Mouse (Mus musculus) hematopoietic stem cell, adult 5-6 weeks (primary cell): ENCODE data around the gene Mab21l3. TPM values are rescaled to one million over a fixed set of nuclear protein-coding genes. Genes with fewer than 3 reads are reported as not detected.

Source experiments
- ATAC-seq, 2 experiments: fragments of 125-278 bp in 1 of 2; replicated peaks in 1 of 2; 2 replicates each; pipeline ENCODE4 v1.8.0; 2016 to 2017; ENCODE audit warnings: inconsistent platforms in 2 of 2, mild to moderate bottlenecking in 2 of 2, moderate number of reproducible peaks in 2 of 2, low read depth in 1 of 2, moderate TSS enrichment in 1 of 2; ENCODE audit not compliant: low FRiP score in 2 of 2, poor library complexity in 2 of 2, severe bottlenecking in 2 of 2, insufficient read depth in 1 of 2, low TSS enrichment in 1 of 2
- total RNA-seq: library from RNA; stranded (forward); fragments of 172-1452, 232-1000 nt; gene quantifications from 2 replicates; pipeline ENCODE4 v1.2.3, GENCODE M21; 2017

Mab21l3 gene
- total RNA-seq, 1 experiment from 2014 or later = not detected

GRCm38 (mm10) chr3:101792191-101792590 lies 56.6 kb downstream of the Mab21l3 start:
- ATAC-seq = no peak

- ATAC-seq = no peak
Observed at GRCm38 (mm10) chr3:101784768-101785424, 63.9 kb downstream of the Mab21l3 start.

GRCm38 (mm10) chr3:101783793-101784192 lies 65.0 kb downstream of the Mab21l3 start:
- ATAC-seq = no peak

- no peak for ATAC-seq
Observed at GRCm38 (mm10) chr3:101780874-101781483, 67.8 kb downstream of the Mab21l3 start.

- peak; percentile 54 to 68; a peak in 2 of 4 replicates for ATAC-seq
Observed at GRCm38 (mm10) chr3:101778896-101779665, 69.7 kb downstream of the Mab21l3 start.

- ATAC-seq = no peak
Observed at GRCm38 (mm10) chr3:101775732-101776131, 73.0 kb downstream of the Mab21l3 start.

- no peak for ATAC-seq
Observed at GRCm38 (mm10) chr3:101770540-101770939, 78.2 kb downstream of the Mab21l3 start.

GRCm38 (mm10) chr3:101763566-101763965 lies 85.2 kb downstream of the Mab21l3 start:
- no peak for ATAC-seq

Other genes with a start within 250 kb of the Mab21l3 start
- 143 and 168 TPM in 2 replicates for gene Atp1a1, start 244.3 kb downstream of the Mab21l3 start, total RNA-seq
- gene Slc22a15, start 75.5 kb upstream of the Mab21l3 start, total RNA-seq = 4.3 and 6.6 TPM in 2 replicates
- not detected in 2 replicates for gene Nhlh2, start 161.1 kb upstream of the Mab21l3 start, total RNA-seq
- gene Casq2, start 237.5 kb upstream of the Mab21l3 start, total RNA-seq = not detected in 2 replicates